Mouse (Mus musculus) intestine, embryonic 14.5 days (tissue): ENCODE measurements at regions not wholly inside any gene's neighbourhood (a gene's known extent, or its start where the extent isn't known, plus 50 kb on each side); places are given as distances from the start of the nearest gene placed in this dataset.

ENCODE experiments used
- ATAC-seq: fragments of 200-750 bp; cut with Nextera tagmentation; replicated peaks from 2 replicates; pipeline ENCODE4 v1.8.0; 2017; ENCODE audit warnings: low read depth, moderate number of reproducible peaks, moderate TSS enrichment, moderate library complexity; ENCODE audit not compliant: low FRiP score, low TSS enrichment
- DNase-seq: peaks from one replicate; pipeline ENCODE4 v3.0.0-alpha.2; 2018; ENCODE audit warnings: low spot score
- H3K27ac ChIP-seq: fragments of 300-500 bp; sonication (generic); 2 replicates; pipeline ENCODE4 v1.5.1; 2014; ENCODE audit warnings: low read depth, mild to moderate bottlenecking, control low read depth
- H3K27me3 ChIP-seq: fragments of 300-500 bp; sonication (generic); replicated peaks from 2 replicates; pipeline ENCODE4 v1.6.1; 2014; ENCODE audit warnings: low read length, control low read depth; ENCODE audit not compliant: control insufficient read depth, insufficient read depth
- H3K36me3 ChIP-seq: fragments of 300-500 bp; sonication (generic); 2 replicates; pipeline ENCODE4 v1.6.1; 2014; ENCODE audit warnings: low read length, control low read depth; ENCODE audit not compliant: control insufficient read depth, insufficient read depth
- H3K4me1 ChIP-seq: fragments of 300-500 bp; sonication (generic); replicated peaks from 2 replicates; pipeline ENCODE4 v1.6.1; 2014; ENCODE audit warnings: low read length, control low read depth, mixed read lengths; ENCODE audit not compliant: control insufficient read depth, insufficient read depth
- H3K4me2 ChIP-seq: fragments of 300-500 bp; sonication (generic); 2 replicates; pipeline ENCODE4 v1.6.1; 2014; ENCODE audit warnings: low read length
- H3K4me3 ChIP-seq: fragments of 300-500 bp; sonication (generic); 2 replicates; pipeline ENCODE4 v1.5.1; 2014; ENCODE audit warnings: low read depth, low read length, control low read depth, mixed read lengths
- H3K9ac ChIP-seq: fragments of 300-500 bp; sonication (generic); 2 replicates; pipeline ENCODE4 v1.6.1; 2014; ENCODE audit warnings: mild to moderate bottlenecking, low read length
- H3K9me3 ChIP-seq: fragments of 300-500 bp; sonication (generic); 2 replicates; pipeline ENCODE4 v1.6.1; 2016; ENCODE audit warnings: low read length, control low read depth; ENCODE audit not compliant: control insufficient read depth
- WGBS: fragments of 180-500 bp; shearing (Covaris S2); extraction: QIAGEN DNeasy Blood & Tissue Kit; methylation state at CpG from one replicate; pipeline ENCODE4 v1.1.7; 2014; 5-methylcytosine and 5-hydroxymethylcytosine counted together

DNA sequence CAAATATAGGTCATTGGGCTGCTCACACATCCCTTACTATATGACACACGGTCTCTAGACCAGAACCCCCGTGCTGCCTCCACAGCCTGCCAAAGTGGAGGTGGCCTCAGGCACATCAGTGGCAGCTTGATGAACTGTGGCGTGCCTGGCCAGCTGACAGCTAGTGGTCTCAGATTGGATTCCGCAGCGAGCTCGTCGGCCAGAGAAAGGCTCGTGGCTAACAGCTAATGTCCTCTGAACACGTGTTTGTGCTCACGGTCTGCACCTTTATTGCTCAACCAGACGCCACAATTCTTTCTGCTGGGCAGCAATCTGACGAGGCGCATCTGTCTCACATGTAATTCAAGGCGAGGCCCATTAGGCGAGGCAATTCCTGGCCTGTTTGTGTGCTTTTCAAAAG is 270.6 kb downstream of the Prex1 start:
- 27% methylated on average over 15 of the region's 15 CpGs for WGBS
- Histone ChIP-seq H3K4me2 (no peak overlapping the region), H3K9ac (no peak overlapping the region), H3K27ac (no peak overlapping the region), H3K4me1 (peaks cover 4% of the 10 kb centered on the region; the same call in 1 of the 2 replicates), H3K9me3 (no peaks in the 10 kb centered on the region), H3K4me3 (no peak overlapping the region), H3K27me3 (no peaks in the 10 kb centered on the region), H3K36me3 (no peaks in the 10 kb centered on the region)
- DNase-seq (no peak), ATAC-seq (no peak)

GRCm38 (mm10) chr2:166439847-166440775 is 273.5 kb downstream of the Prex1 start:
- ATAC-seq (no peak), DNase-seq (no peak)
- Histone ChIP-seq H3K9me3 (no peaks in the 10 kb centered on the region), H3K9ac (no peak overlapping the region), H3K4me3 (no peak overlapping the region), H3K4me2 (no peak overlapping the region), H3K4me1 (0 out of 2 replicates have a peak, but pooled peaks cover 6% of the 10 kb centered on the region), H3K36me3 (no peaks in the 10 kb centered on the region), H3K27ac (no peak overlapping the region), H3K27me3 (no peaks in the 10 kb centered on the region)
- WGBS = 57% methylated on average over 13 of the region's 13 CpGs

DNA sequence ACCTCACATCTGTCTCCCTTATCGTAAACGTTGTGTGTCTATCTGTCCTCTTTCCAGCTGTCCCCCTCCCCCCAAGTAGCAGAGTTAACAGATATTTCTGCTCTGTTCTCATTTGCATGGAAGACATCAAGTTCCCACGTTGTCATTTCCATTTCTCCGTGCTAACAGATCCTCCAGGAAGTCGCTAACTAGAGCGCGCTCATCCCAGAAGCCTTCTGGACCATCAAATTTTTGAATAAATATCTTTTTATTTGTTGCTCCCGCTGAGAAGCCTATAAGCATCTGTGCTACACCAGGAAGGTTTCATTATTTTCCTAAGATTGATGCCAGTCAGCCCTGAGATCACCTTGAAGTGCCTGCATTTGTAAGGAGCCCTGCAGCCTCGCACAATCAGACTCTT is 275.4 kb downstream of the Prex1 start:
- 63% methylated on average over 9 of the region's 9 CpGs for WGBS
- no peak for ATAC-seq
- H3K27me3 ChIP-seq = no peaks in the 10 kb centered on the region
- H3K9ac ChIP-seq = no peak overlapping the region
- no peaks in the 10 kb centered on the region for H3K36me3 ChIP-seq
- H3K4me1 ChIP-seq = peaks cover 20% of the 10 kb centered on the region
- no peak for DNase-seq
- H3K4me3 ChIP-seq = no peak overlapping the region
- no peak overlapping the region for H3K4me2 ChIP-seq
- no peaks in the 10 kb centered on the region for H3K9me3 ChIP-seq
- no peak overlapping the region for H3K27ac ChIP-seq

DNA sequence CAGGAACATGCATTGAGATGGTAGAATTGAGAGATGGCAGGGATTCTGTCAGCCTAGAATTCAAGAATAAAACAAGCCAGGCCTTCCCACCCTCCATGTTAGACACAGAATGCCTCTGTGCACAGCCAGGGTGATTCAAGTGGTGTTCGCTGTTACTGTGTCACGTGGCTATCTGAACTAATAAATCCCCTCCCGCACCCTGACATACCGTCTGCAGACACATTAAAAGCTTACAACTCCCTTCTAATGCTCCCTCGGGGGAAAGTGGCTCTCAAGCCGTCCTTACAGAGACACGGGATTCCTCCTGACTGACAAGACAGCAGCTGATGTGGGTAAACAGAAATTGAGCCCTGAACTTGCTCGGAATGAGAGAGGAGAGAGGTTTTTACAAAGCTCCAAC is 279.1 kb downstream of the Prex1 start:
- Histone ChIP-seq H3K4me2 (no peak overlapping the region), H3K4me1 (peaks cover 34% of the 10 kb centered on the region), H3K36me3 (no peaks in the 10 kb centered on the region), H3K4me3 (no peak overlapping the region), H3K27me3 (no peaks in the 10 kb centered on the region), H3K27ac (peak overlapping the region; percentile 76), H3K9me3 (no peaks in the 10 kb centered on the region), H3K9ac (no peak overlapping the region)
- ATAC-seq (no peak), DNase-seq (no peak)
- WGBS = 12% methylated on average over 8 of the region's 8 CpGs

DNA sequence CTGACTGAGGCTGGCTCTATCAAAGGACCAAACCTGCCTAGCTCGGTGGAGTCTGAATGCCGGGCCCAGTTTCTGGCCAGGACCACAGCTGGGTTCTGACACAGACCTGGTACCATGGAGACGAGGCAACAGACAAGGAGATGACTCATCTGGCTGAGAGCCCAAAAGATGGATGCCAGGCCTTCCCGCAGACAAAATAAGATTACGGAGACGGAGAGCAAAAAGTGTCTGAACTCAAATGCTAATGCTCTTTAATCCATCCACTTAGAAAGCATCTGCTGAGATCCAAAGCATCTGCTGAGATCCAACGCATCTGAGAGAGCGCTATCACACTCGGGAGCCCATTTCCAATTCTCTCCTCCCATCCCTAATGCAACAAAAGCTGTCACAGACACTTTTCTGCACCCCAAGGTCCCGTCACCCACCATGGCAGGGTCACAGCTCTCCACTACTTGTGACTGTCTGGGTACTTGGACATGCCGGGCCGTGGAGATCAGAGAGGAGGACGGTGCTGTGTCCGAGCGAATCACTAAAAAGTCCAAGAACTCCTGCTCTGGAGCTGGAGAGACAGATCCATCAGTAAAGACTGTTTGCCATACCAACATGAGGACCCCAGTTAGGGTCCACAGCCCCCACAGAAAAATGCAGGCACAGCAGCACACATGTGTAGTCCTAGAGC is 278.3 kb upstream of the Sulf2 start:
- H3K27me3 ChIP-seq = no peaks in the 10 kb centered on the region
- H3K36me3 ChIP-seq = no peaks in the 10 kb centered on the region
- H3K27ac ChIP-seq = peak overlapping the region; percentile 76
- H3K9ac ChIP-seq = no peak overlapping the region
- peak; percentile 65; the same call in 1 of the 2 replicates for ATAC-seq
- H3K9me3 ChIP-seq = no peaks in the 10 kb centered on the region
- H3K4me3 ChIP-seq = no peak overlapping the region
- peaks cover 36% of the 10 kb centered on the region for H3K4me1 ChIP-seq
- DNase-seq = peak; percentile 67
- 42% methylated on average over 15 of the region's 15 CpGs for WGBS
- no peak overlapping the region for H3K4me2 ChIP-seq

- H3K27me3 ChIP-seq = no peaks in the 10 kb centered on the region
- peak overlapping the region; percentile 76 for H3K27ac ChIP-seq
- 72% methylated on average over 13 of the region's 13 CpGs for WGBS
- no peak overlapping the region for H3K4me3 ChIP-seq
- no peaks in the 10 kb centered on the region for H3K9me3 ChIP-seq
- no peak for DNase-seq
- no peak overlapping the region for H3K4me2 ChIP-seq
- no peak overlapping the region for H3K9ac ChIP-seq
- no peaks in the 10 kb centered on the region for H3K36me3 ChIP-seq
- no peak for ATAC-seq
- H3K4me1 ChIP-seq = peaks cover 33% of the 10 kb centered on the region
These were observed 277.6 kb upstream of the Sulf2 start for GRCm38 (mm10) chr2:166432948-166433654.

- Histone ChIP-seq H3K27me3 (no peaks in the 10 kb centered on the region), H3K27ac (peak overlapping the region; percentile 76; the same call in 1 of the 2 replicates), H3K36me3 (no peaks in the 10 kb centered on the region), H3K9me3 (no peaks in the 10 kb centered on the region), H3K4me2 (no peak overlapping the region), H3K4me3 (no peak overlapping the region), H3K4me1 (peaks cover 36% of the 10 kb centered on the region), H3K9ac (no peak overlapping the region)
- no peak for DNase-seq
- WGBS = 54% methylated on average over 8 of the region's 8 CpGs
- no peak for ATAC-seq
These were observed 277.1 kb upstream of the Sulf2 start for GRCm38 (mm10) chr2:166432531-166432930.

GRCm38 (mm10) chr2:166429918-166430317 is 274.5 kb upstream of the Sulf2 start:
- 40% methylated on average over 5 of the region's 5 CpGs for WGBS

More at GRCm38 (mm10) chr2:166429918-166430317, 274.5 kb upstream of the Sulf2 start:
- no peak overlapping the region for H3K4me3 ChIP-seq
- H3K9me3 ChIP-seq = no peaks in the 10 kb centered on the region
- DNase-seq (no peak), ATAC-seq (no peak)
- H3K9ac ChIP-seq = no peak overlapping the region
- H3K27me3 ChIP-seq = no peaks in the 10 kb centered on the region
- peaks cover 48% of the 10 kb centered on the region for H3K4me1 ChIP-seq
- H3K27ac ChIP-seq = no peak overlapping the region
- H3K4me2 ChIP-seq = no peak overlapping the region
- no peaks in the 10 kb centered on the region for H3K36me3 ChIP-seq
